Comparison of ENCODE assay signal across 8 mouse cellular contexts in the genomic region with DNA sequence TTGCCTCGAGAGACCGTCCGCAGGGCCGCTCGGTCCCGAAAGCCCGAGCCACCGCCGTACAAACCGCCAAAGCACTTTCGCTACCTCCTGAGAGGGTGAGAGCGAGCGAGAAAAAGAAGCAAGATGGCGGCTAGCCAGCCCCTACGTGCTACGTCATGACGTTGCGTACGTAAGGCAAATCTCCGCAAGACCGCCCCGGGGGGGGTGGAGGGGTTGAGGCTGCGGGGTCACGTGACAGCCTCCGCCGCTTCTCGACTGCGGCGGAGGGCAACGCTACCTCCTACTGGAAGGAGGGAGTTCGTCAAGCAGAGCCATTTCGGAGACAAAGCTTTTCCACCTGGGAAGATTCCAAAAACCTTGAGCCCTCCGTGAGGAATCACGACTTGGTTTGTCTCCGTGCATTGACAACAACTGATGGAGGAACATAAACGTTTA. TPM values are rescaled to one million over a fixed set of nuclear protein-coding genes. Genes with fewer than 3 reads are reported as not detected.
A peak's percentile ranks its signal among the peaks of the same experiment; 100 is the strongest.
DNase-seq lines count a peak whose midpoint lies in the region; ATAC-seq lines count a peak whose summit lies in the region.

Gene Prrc2c, minus strand, starts transcription at position 156 of the 435 bp plus-strand sequence.

- peak within 1 kb of the TSS; percentile 99 for H3K4me3 ChIP-seq in hindbrain, embryonic 11.5 days (ENCODE audit: low read depth, low read length)

- peak within 1 kb of the TSS; percentile 79 for H3K4me2 ChIP-seq in hindbrain, embryonic 11.5 days (replicated peaks; ENCODE audit: low read depth, low read length)

- peak within 1 kb of the TSS; percentile 97 for H3K27ac ChIP-seq in hindbrain, embryonic 11.5 days (ENCODE audit: low read depth, low read length)

- ATAC-seq in hindbrain, embryonic 11.5 days (ENCODE audit: low FRiP score): peak; percentile 98

- peak within 1 kb of the TSS; percentile 99 for H3K9ac ChIP-seq in hindbrain, embryonic 11.5 days (ENCODE audit: low read depth, low read length)

- no peaks in the 10 kb centered on the region for H3K27me3 ChIP-seq in hindbrain, embryonic 11.5 days (ENCODE audit: control insufficient read depth, insufficient read depth, low read length)

- H3K36me3 ChIP-seq in hindbrain, embryonic 11.5 days (ENCODE audit: control insufficient read depth, insufficient read depth, low read length): no peaks in the 10 kb centered on the region

- H3K9me3 ChIP-seq in hindbrain, embryonic 11.5 days (ENCODE audit: control insufficient read depth, low read length): no peaks in the 10 kb centered on the region

- under 1% methylated on average over 36 of the region's 36 CpGs for WGBS in hindbrain, embryonic 11.5 days

- H3K4me1 ChIP-seq in hindbrain, embryonic 11.5 days (replicated peaks; ENCODE audit: control insufficient read depth, insufficient read depth, low read length): peaks cover 2% of the 10 kb centered on the region; the same call in 1 of the 2 replicates

- peak; percentile 99 for DNase-seq in Muller cell, postnatal 12 days (ENCODE audit: inconsistent ontology term)
- DNase-seq in cerebellum, adult 9-11 months: peak; percentile 99
- DNase-seq in frontal cortex, adult 2 months (ENCODE audit: extremely low spot score in 1 of 2, low spot score in 1 of 2): peak; percentile 97 to 100
- DNase-seq in hindbrain, embryonic 11.5 days (ENCODE audit: low spot score): peak; percentile 100
- DNase-seq in layer of hippocampus, postnatal 10 days (ENCODE audit: low spot score in 2 of 2): peak; percentile 99 to 100
- DNase-seq in lung, postnatal 10 days: peak; percentile 99
- DNase-seq in ovary, postnatal 36 days (ENCODE audit: low spot score): peak; percentile 98
- DNase-seq in thymus, postnatal 25 days: peak; percentile 97

RNA-seq across cellular contexts. Expression of gene Prrc2c, which starts in this region (rescaled TPM):
- polyA plus RNA-seq in frontal cortex, adult 2 months (2012; rRNA removed): 50.2 and 59.3 TPM in 2 replicates
- polyA plus RNA-seq in hindbrain, embryonic 11.5 days (2014; fragmentation: Nextera tagmentation; extraction: Ambion mirVana): 155 and 213 TPM in 2 replicates
- total RNA-seq in layer of hippocampus, postnatal 10 days (2021): 100 to 1,000 TPM; 172 to 179 TPM

Comparison
In these comparisons a context has a peak if more than half of its experiments do, and no peak if none do; other contexts are left out.
1. Peak in every context shown above with its lines: DNase-seq, ATAC-seq, H3K4me3 ChIP-seq and H3K27ac ChIP-seq.